ENCODE assay signal across 29 mouse cellular contexts in the genomic region with DNA sequence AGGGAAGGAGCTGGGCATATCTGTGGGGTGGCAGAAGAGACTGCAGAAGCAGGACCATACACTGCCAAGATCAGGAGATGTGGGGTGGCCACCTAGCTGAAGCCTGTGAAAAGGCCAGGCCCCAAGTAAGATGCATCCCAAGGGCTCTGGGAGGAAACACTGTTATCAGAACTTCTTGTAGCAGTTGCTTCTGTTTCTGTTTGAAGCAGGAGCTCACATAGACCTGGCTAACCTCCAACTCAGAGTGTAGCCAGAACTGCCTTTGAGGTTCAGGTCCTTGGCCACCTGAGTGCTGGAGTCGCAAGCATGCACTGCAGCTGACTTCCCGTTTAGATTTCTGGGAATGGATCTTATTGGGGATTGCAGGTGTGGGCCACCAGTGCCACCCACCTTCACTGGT. TPM values are rescaled to one million over a fixed set of nuclear protein-coding genes. Genes with fewer than 3 reads are reported as not detected.
DNase-seq lines count a peak whose midpoint lies in the region; ATAC-seq and TF ChIP-seq lines count a peak whose summit lies in the region.
"Had no signal": no experiment of that assay in that cellular context is flagged by ENCODE, and none has a peak within 500 bp of the region (broad histone marks: within the 10 kb centered on the region; RNA-seq: fewer than 3 reads in every experiment).

No protein-coding gene starts in this region.

- peak; percentile 57 to 63; a peak in 3 of 4 replicates for TF ChIP-seq EP300 in MEL (IDR thresholded peaks at IDR 0.05; ENCODE audit: low read depth in 1 of 2, low read length in 2 of 2)

- H3K36me3 ChIP-seq in MEL (ENCODE audit: control insufficient read depth in 1 of 2, insufficient read depth in 2 of 2, low read length in 2 of 2) = peaks cover 0 to 43% of the 10 kb centered on the region in 2 experiments; a peak in 2 of 4 replicates

- H3K9ac ChIP-seq in MEL (ENCODE audit: control insufficient read depth, low read depth, low read length, poor library complexity, severe bottlenecking) = no peak overlapping the region
- H3K9ac ChIP-seq: embryonic facial prominence, embryonic 13.5 days; forebrain, embryonic 12.5 days; forebrain, embryonic 15.5 days; heart, embryonic 13.5 days; hindbrain, embryonic 14.5 days had no signal

- TF ChIP-seq CTCF in MEL (IDR thresholded peaks at IDR 0.05 in 2 of 3, conservative IDR thresholded peaks at IDR 0.05 in 1 of 3; ENCODE audit: control insufficient read depth in 1 of 3, insufficient read depth in 1 of 3, low read depth in 2 of 3, low read length in 3 of 3, poor library complexity in 1 of 3, severe bottlenecking in 1 of 3) = no peak
- no peak for TF ChIP-seq CTCF in cerebellum, adult 2 months (IDR thresholded peaks at IDR 0.05; ENCODE audit: borderline replicate concordance, insufficient read depth, low read depth, low read length)

- 60% methylated on average over 2 of the region's 2 CpGs for WGBS in cerebellum, adult 2 months

- no peak for TF ChIP-seq POLR2A in MEL (IDR thresholded peaks at IDR 0.05; ENCODE audit: control insufficient read depth in 1 of 2, insufficient read depth in 1 of 2, low read depth in 1 of 2, low read length in 2 of 2, poor library complexity in 1 of 2)
- TF ChIP-seq POLR2A in cerebellum, adult 2 months (IDR thresholded peaks at IDR 0.05; ENCODE audit: borderline replicate concordance, insufficient read depth, low read length) = no peak

- no peaks in the 10 kb centered on the region for H3K79me2 ChIP-seq in MEL (ENCODE audit: control insufficient read depth, insufficient read depth, low read length, poor library complexity)

- H3K9me3 ChIP-seq in MEL (replicated peaks; ENCODE audit: insufficient read depth, low read length) = no peaks in the 10 kb centered on the region
- H3K9me3 ChIP-seq: embryonic facial prominence, embryonic 10.5 days; embryonic facial prominence, embryonic 13.5 days; forebrain, embryonic 12.5 days; forebrain, embryonic 15.5 days; heart, embryonic 10.5 days; heart, embryonic 13.5 days had no signal

- TF ChIP-seq RAD21 in MEL (IDR thresholded peaks at IDR 0.05; ENCODE audit: low read depth, low read length) = no peak

- peaks cover 29 to 41% of the 10 kb centered on the region in 2 experiments for H3K4me1 ChIP-seq in MEL (ENCODE audit: control insufficient read depth in 1 of 2, insufficient read depth in 2 of 2, low read length in 2 of 2)
- H3K4me1 ChIP-seq in cerebellum, adult 2 months (ENCODE audit: control insufficient read depth, insufficient read depth, low read length) = no peaks in the 10 kb centered on the region
- H3K4me1 ChIP-seq: embryonic facial prominence, embryonic 10.5 days; embryonic facial prominence, embryonic 13.5 days; forebrain, embryonic 15.5 days had no signal

- ATAC-seq in granulocyte monocyte progenitor cell, adult 5-6 weeks (replicated peaks; ENCODE audit: poor library complexity, severe bottlenecking) = 0 out of 2 replicates have a peak, but pooled peaks have one; percentile 8
- peak; percentile 69 for ATAC-seq in megakaryocyte-erythroid progenitor cell, adult 5-6 weeks (replicated peaks; ENCODE audit: low FRiP score, low TSS enrichment, poor library complexity, severe bottlenecking)
- ATAC-seq: CD4-positive, CD25-positive, alpha-beta regulatory T cell, adult 4 months; forebrain, embryonic 15.5 days; hindbrain, postnatal 0 days; Patski had no signal

- DNase-seq in MEL (ENCODE audit: low read depth, low spot score) (peak; percentile 87), MEL-GATA-1-ER (ENCODE audit: extremely low read depth, low read depth) (peak; percentile 65)
- DNase-seq in embryo, embryonic 9.5 days (ENCODE audit: extremely low spot score) = no peak
- no peak for DNase-seq in urinary bladder, postnatal 4 days (ENCODE audit: low spot score in 2 of 2)
- DNase-seq in cerebellum, adult 2 months = no peak
- no peak for DNase-seq in testis, postnatal 14 days (ENCODE audit: low spot score)
- DNase-seq: adrenal gland, postnatal 10 days; adrenal gland, postnatal 36 days; cerebellum, adult 11 months; cerebellum, adult 8-10 months; cerebellum, postnatal 10 days; cerebellum, postnatal 36 days; gastrocnemius, postnatal 25 days; heart, adult 2 months; heart, postnatal 14 days; heart, postnatal 4 days had no signal

- peak overlapping the region; percentile 66 for H3K27ac ChIP-seq in MEL (ENCODE audit: control insufficient read depth, low read depth, low read length)
- H3K27ac ChIP-seq in cerebellum, adult 2 months (ENCODE audit: insufficient read depth, low read length) = no peak overlapping the region
- H3K27ac ChIP-seq: embryonic facial prominence, embryonic 10.5 days; embryonic facial prominence, embryonic 13.5 days; forebrain, embryonic 12.5 days; forebrain, embryonic 15.5 days; heart, adult 2 months; heart, embryonic 10.5 days; heart, embryonic 13.5 days; hindbrain, embryonic 14.5 days; hindbrain, postnatal 0 days had no signal

- H3K4me3 ChIP-seq in MEL (ENCODE audit: control insufficient read depth in 1 of 2, insufficient read depth in 1 of 2, low read depth in 2 of 2, low read length in 2 of 2) = no peak overlapping the region
- H3K4me3 ChIP-seq in cerebellum, adult 2 months (replicated peaks; ENCODE audit: insufficient read depth, low read depth, low read length) = no peak overlapping the region
- H3K4me3 ChIP-seq: embryonic facial prominence, embryonic 10.5 days; embryonic facial prominence, embryonic 13.5 days; erythroblast, embryonic 14.5 days; forebrain, embryonic 12.5 days; forebrain, embryonic 15.5 days; heart, adult 2 months; heart, embryonic 10.5 days; heart, embryonic 13.5 days had no signal

- H3K27me3 ChIP-seq in MEL (ENCODE audit: control insufficient read depth in 1 of 2, insufficient read depth in 2 of 2, low read length in 2 of 2) = no peaks in the 10 kb centered on the region
- no peaks in the 10 kb centered on the region for H3K27me3 ChIP-seq in cerebellum, adult 2 months (ENCODE audit: control insufficient read depth, insufficient read depth, low read length)
- H3K27me3 ChIP-seq: embryonic facial prominence, embryonic 13.5 days; forebrain, embryonic 12.5 days; forebrain, embryonic 15.5 days; heart, embryonic 13.5 days; Patski had no signal

TF ChIP-seq in MEL, 35 proteins besides CTCF, POLR2A, EP300 and RAD21 (continues in another document):
- peak; percentile 67 for TF ChIP-seq ETS1 (IDR thresholded peaks at IDR 0.05; ENCODE audit: low read depth, low read length)
- peak; percentile 38; the same call in 1 of the 2 replicates for TF ChIP-seq GATA1 (IDR thresholded peaks at IDR 0.05; ENCODE audit: low read depth, low read length)
- 0 out of 2 replicates have a peak, but pooled peaks have one; percentile 20 for TF ChIP-seq RCOR1 (IDR thresholded peaks at IDR 0.05; ENCODE audit: low read depth, low read length)
- no peak for TF ChIP-seq ZMIZ1 (IDR thresholded peaks at IDR 0.05; ENCODE audit: low read depth, low read length)
- peak; percentile 58 for TF ChIP-seq TBP (IDR thresholded peaks at IDR 0.05; ENCODE audit: low read depth, low read length)
- peak; percentile 46 for TF ChIP-seq TAL1 (IDR thresholded peaks at IDR 0.05; ENCODE audit: low read length)
- TF ChIP-seq BHLHE40 (IDR thresholded peaks at IDR 0.05; ENCODE audit: borderline replicate concordance, low read depth, low read length) = peak; percentile 31; the same call in 1 of the 2 replicates
- TF ChIP-seq MYC (IDR thresholded peaks at IDR 0.05; ENCODE audit: low read depth, low read length) = peak; percentile 58; the same call in 1 of the 2 replicates
- no peak for TF ChIP-seq NELFE (IDR thresholded peaks at IDR 0.05; ENCODE audit: low read depth, low read length)
- TF ChIP-seq MAX (IDR thresholded peaks at IDR 0.05; ENCODE audit: low read length) = peak; percentile 48; the same call in 1 of the 2 replicates
- TF ChIP-seq MXI1 (IDR thresholded peaks at IDR 0.05; ENCODE audit: low read depth, low read length) = 0 out of 2 replicates have a peak, but pooled peaks have one; percentile 49
- TF ChIP-seq SIN3A (IDR thresholded peaks at IDR 0.05; ENCODE audit: low read length) = peak; percentile 66
- peak; percentile 28; the same call in 1 of the 2 replicates for TF ChIP-seq TCF12 (IDR thresholded peaks at IDR 0.05; ENCODE audit: low read depth, low read length)
- peak; percentile 28; the same call in 1 of the 2 replicates for TF ChIP-seq MYB (IDR thresholded peaks at IDR 0.05; ENCODE audit: low read depth, low read length)
- no peak; the same call in 1 of the 2 replicates for TF ChIP-seq ZNF384 (IDR thresholded peaks at IDR 0.05; ENCODE audit: low read depth, low read length)

RNA-seq across cellular contexts. Expression of a gene that starts 5.7 kb away (rescaled TPM):
- 78.2 and 80.4 TPM in 2 replicates for total RNA-seq in MEL (2012; rRNA removed)
- 100 to 1,000 TPM; 103 to 979 TPM for polyA plus RNA-seq in MEL (2012; ENCODE audit: insufficient read depth in 1 of 2, insufficient read length in 2 of 2, low read depth in 1 of 2, low replicate concordance in 2 of 2, missing spikeins in 1 of 2)
- total RNA-seq in granulocyte monocyte progenitor cell, adult 5-6 weeks (2014; fragmentation: Nextera tagmentation) = 55.2 and 65.3 TPM in 2 replicates
- total RNA-seq in granulocyte monocyte progenitor cell, adult 5-6 weeks (2017) = 63.6 and 81.8 TPM in 2 replicates
- 54.6 and 67.9 TPM in 2 replicates for total RNA-seq in megakaryocyte-erythroid progenitor cell, adult 5-6 weeks (2014; fragmentation: Nextera tagmentation)
- total RNA-seq in megakaryocyte-erythroid progenitor cell, adult 5-6 weeks (2017) = 61.7 and 65.6 TPM in 2 replicates
- 20.7 and 20.8 TPM in 2 replicates for polyA plus RNA-seq in cerebellum, adult 2 months (2012; rRNA removed)

RNA-seq across cellular contexts. Expression of a gene that starts 43.6 kb away (rescaled TPM):
- total RNA-seq in MEL (2012; rRNA removed) = 9.9 and 12.0 TPM in 2 replicates
- 10 to 100 TPM in 1 of 2 experiments, not detected in 1; 29.6 TPM for polyA plus RNA-seq in MEL (2012; ENCODE audit: insufficient read depth in 1 of 2, insufficient read length in 2 of 2, low read depth in 1 of 2, low replicate concordance in 2 of 2, missing spikeins in 1 of 2)
- total RNA-seq in granulocyte monocyte progenitor cell, adult 5-6 weeks (2014; fragmentation: Nextera tagmentation) = 16.8 and 20.9 TPM in 2 replicates
- 15.3 and 18.0 TPM in 2 replicates for total RNA-seq in granulocyte monocyte progenitor cell, adult 5-6 weeks (2017)
- 24.1 and 37.8 TPM in 2 replicates for total RNA-seq in megakaryocyte-erythroid progenitor cell, adult 5-6 weeks (2014; fragmentation: Nextera tagmentation)
- 22.0 and 25.1 TPM in 2 replicates for total RNA-seq in megakaryocyte-erythroid progenitor cell, adult 5-6 weeks (2017)
- 20.5 and 20.6 TPM in 2 replicates for polyA plus RNA-seq in cerebellum, adult 2 months (2012; rRNA removed)

RNA-seq across cellular contexts. Expression of a gene that starts 56.4 kb away (rescaled TPM):
- total RNA-seq in MEL (2012; rRNA removed) = 56.7 and 62.6 TPM in 2 replicates
- polyA plus RNA-seq in MEL (2012; ENCODE audit: insufficient read depth in 1 of 2, insufficient read length in 2 of 2, low read depth in 1 of 2, low replicate concordance in 2 of 2, missing spikeins in 1 of 2) = 10 to 100 TPM in 1 of 2 experiments, not detected in 1; 76.4 TPM
- 23.1 and 25.5 TPM in 2 replicates for total RNA-seq in granulocyte monocyte progenitor cell, adult 5-6 weeks (2014; fragmentation: Nextera tagmentation)
- 47.0 and 48.7 TPM in 2 replicates for total RNA-seq in granulocyte monocyte progenitor cell, adult 5-6 weeks (2017)
- 46.1 and 55.7 TPM in 2 replicates for total RNA-seq in megakaryocyte-erythroid progenitor cell, adult 5-6 weeks (2014; fragmentation: Nextera tagmentation)
- 71.5 and 106 TPM in 2 replicates for total RNA-seq in megakaryocyte-erythroid progenitor cell, adult 5-6 weeks (2017)
- 22.5 and 24.3 TPM in 2 replicates for polyA plus RNA-seq in cerebellum, adult 2 months (2012; rRNA removed)

Comparison
In these comparisons a context has a peak if more than half of its experiments do, and no peak if none do; other contexts are left out.
1. DNase-seq: peak in MEL (single experiment) and MEL-GATA-1-ER (single experiment); none in embryo, embryonic 9.5 days (single experiment), urinary bladder, postnatal 4 days (0 of 2), cerebellum, adult 2 months (0 of 2) and testis, postnatal 14 days (single experiment).